Mouse (Mus musculus) stomach, embryonic 14.5 days (tissue): ENCODE measurements at regions not wholly inside any gene's neighbourhood (a gene's known extent, or its start where the extent isn't known, plus 50 kb on each side); places are given as distances from the start of the nearest gene placed in this dataset.
A peak's percentile ranks its signal among the peaks of the same experiment; 100 is the strongest.

Source experiments
- ATAC-seq: fragments of 200-750 bp; cut with Nextera tagmentation; 2 replicates; pipeline ENCODE4 v1.8.0; 2017; ENCODE audit warnings: low read depth, moderate TSS enrichment; ENCODE audit not compliant: insufficient number of reproducible peaks, insufficient read depth, low FRiP score
- H3K27ac ChIP-seq: fragments of 300-500 bp; sonication (generic); 2 replicates; pipeline ENCODE4 v1.5.1; 2014; ENCODE audit warnings: mild to moderate bottlenecking, low read length, moderate library complexity, mixed read lengths
- H3K27me3 ChIP-seq: fragments of 300-500 bp; sonication (generic); 2 replicates; pipeline ENCODE4 v1.6.1; 2014; ENCODE audit warnings: low read length, control low read depth, mixed read lengths; ENCODE audit not compliant: control insufficient read depth, insufficient read depth
- H3K36me3 ChIP-seq: fragments of 300-500 bp; sonication (generic); 2 replicates; pipeline ENCODE4 v1.6.1; 2014; ENCODE audit warnings: mild to moderate bottlenecking, control low read depth, low read length, moderate library complexity, mixed read lengths; ENCODE audit not compliant: control insufficient read depth, insufficient read depth
- H3K4me1 ChIP-seq: fragments of 300-500 bp; sonication (generic); 2 replicates; pipeline ENCODE4 v1.6.1; 2014; ENCODE audit warnings: low read length, control low read depth, mixed read lengths; ENCODE audit not compliant: control insufficient read depth, insufficient read depth
- H3K4me2 ChIP-seq: fragments of 300-500 bp; sonication (generic); replicated peaks from 2 replicates; pipeline ENCODE4 v1.6.1; 2014; ENCODE audit warnings: low read depth, low read length, control low read depth
- H3K4me3 ChIP-seq: fragments of 300-500 bp; sonication (generic); 2 replicates; pipeline ENCODE4 v1.5.1; 2014; ENCODE audit warnings: low read depth, low read length, control low read depth
- H3K9ac ChIP-seq: fragments of 300-500 bp; sonication (generic); replicated peaks from 2 replicates; pipeline ENCODE4 v1.6.1; 2014; ENCODE audit warnings: low read depth, mild to moderate bottlenecking, control low read depth, low read length, moderate library complexity, mixed read lengths
- H3K9me3 ChIP-seq: fragments of 300-500 bp; sonication (generic); 2 replicates; pipeline ENCODE4 v1.6.1; 2016; ENCODE audit warnings: low read depth, low read length, control low read depth; ENCODE audit not compliant: control insufficient read depth
- WGBS: fragments of 180-500 bp; shearing (Covaris S2); extraction: QIAGEN DNeasy Blood & Tissue Kit; methylation state at CpG from one replicate; pipeline ENCODE4 v1.1.7; 2014; 5-methylcytosine and 5-hydroxymethylcytosine counted together

GRCm38 (mm10) chr4:87424066-87424465 lies 193.8 kb upstream of the Slc24a2 start:
- Histone ChIP-seq H3K4me3 (no peak overlapping the region), H3K27me3 (no peaks in the 10 kb centered on the region)

GRCm38 (mm10) chr4:87422588-87422987 lies 192.3 kb upstream of the Slc24a2 start:
- ATAC-seq: no peak
- H3K27me3 ChIP-seq: no peaks in the 10 kb centered on the region
- no peak overlapping the region for H3K4me3 ChIP-seq
- H3K9ac ChIP-seq: no peak overlapping the region
- no peak overlapping the region for H3K4me2 ChIP-seq
- no peaks in the 10 kb centered on the region for H3K4me1 ChIP-seq
- no peak overlapping the region for H3K27ac ChIP-seq
- no peaks in the 10 kb centered on the region for H3K36me3 ChIP-seq
- no peaks in the 10 kb centered on the region for H3K9me3 ChIP-seq
- WGBS: 60% methylated on average over 6 of the region's 6 CpGs

More at GRCm38 (mm10) chr4:87424066-87424465, 193.8 kb upstream of the Slc24a2 start:
- Histone ChIP-seq H3K27ac (no peak overlapping the region), H3K9me3 (no peaks in the 10 kb centered on the region), H3K36me3 (no peaks in the 10 kb centered on the region), H3K9ac (no peak overlapping the region), H3K4me2 (no peak overlapping the region), H3K4me1 (no peaks in the 10 kb centered on the region)
- ATAC-seq: no peak
- 82% methylated on average over 1 of the region's 1 CpGs for WGBS

- Histone ChIP-seq H3K9ac (no peak overlapping the region), H3K27me3 (no peaks in the 10 kb centered on the region), H3K4me1 (peaks cover 4% of the 10 kb centered on the region; the same call in 1 of the 2 replicates), H3K36me3 (no peaks in the 10 kb centered on the region), H3K9me3 (no peaks in the 10 kb centered on the region), H3K4me2 (peak overlapping the region; percentile 17; the same call in 1 of the 2 replicates), H3K27ac (no peak overlapping the region; the same call in 1 of the 2 replicates), H3K4me3 (no peak overlapping the region)
- WGBS: 17% methylated on average over 6 of the region's 6 CpGs
- peak; percentile 42; the same call in 1 of the 2 replicates for ATAC-seq
These were observed 173.1 kb upstream of the Slc24a2 start for GRCm38 (mm10) chr4:87403354-87403753.

DNA sequence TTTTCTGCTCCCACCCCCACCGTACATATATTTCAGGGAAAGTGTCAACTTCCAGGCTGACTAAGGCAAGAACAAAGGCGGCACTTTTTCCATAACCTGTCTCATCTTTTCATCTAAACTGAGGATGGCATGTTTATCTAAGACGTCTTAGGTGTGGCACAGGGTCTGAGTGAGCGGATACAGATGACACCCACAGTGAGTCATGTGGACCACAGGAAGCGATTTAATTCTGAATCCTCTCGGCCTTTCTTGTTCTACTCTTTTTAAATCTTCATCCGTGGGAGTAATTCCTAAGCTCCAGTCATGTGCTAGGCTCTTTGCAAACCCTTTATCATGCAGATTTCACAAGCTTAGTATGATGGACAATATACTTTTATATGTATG lies 171.9 kb upstream of the Slc24a2 start:
- Histone ChIP-seq H3K27ac (no peak overlapping the region), H3K4me2 (peak overlapping the region; percentile 11; the same call in 1 of the 2 replicates), H3K9ac (no peak overlapping the region), H3K36me3 (no peaks in the 10 kb centered on the region), H3K9me3 (no peaks in the 10 kb centered on the region), H3K27me3 (no peaks in the 10 kb centered on the region), H3K4me1 (peaks cover 4% of the 10 kb centered on the region; the same call in 1 of the 2 replicates), H3K4me3 (no peak overlapping the region)
- ATAC-seq: no peak
- WGBS: 44% methylated on average over 7 of the region's 7 CpGs

GRCm38 (mm10) chr4:87401316-87402172 lies 171.3 kb upstream of the Slc24a2 start:
- ATAC-seq: no peak; the same call in 1 of the 2 replicates
- no peaks in the 10 kb centered on the region for H3K9me3 ChIP-seq
- H3K27ac ChIP-seq: no peak overlapping the region
- H3K27me3 ChIP-seq: no peaks in the 10 kb centered on the region
- peaks cover 4% of the 10 kb centered on the region; the same call in 1 of the 2 replicates for H3K4me1 ChIP-seq
- WGBS: 17% methylated on average over 20 of the region's 20 CpGs
- no peak overlapping the region for H3K4me3 ChIP-seq
- H3K4me2 ChIP-seq: peak overlapping the region; percentile 11
- H3K9ac ChIP-seq: no peak overlapping the region
- no peaks in the 10 kb centered on the region for H3K36me3 ChIP-seq

DNA sequence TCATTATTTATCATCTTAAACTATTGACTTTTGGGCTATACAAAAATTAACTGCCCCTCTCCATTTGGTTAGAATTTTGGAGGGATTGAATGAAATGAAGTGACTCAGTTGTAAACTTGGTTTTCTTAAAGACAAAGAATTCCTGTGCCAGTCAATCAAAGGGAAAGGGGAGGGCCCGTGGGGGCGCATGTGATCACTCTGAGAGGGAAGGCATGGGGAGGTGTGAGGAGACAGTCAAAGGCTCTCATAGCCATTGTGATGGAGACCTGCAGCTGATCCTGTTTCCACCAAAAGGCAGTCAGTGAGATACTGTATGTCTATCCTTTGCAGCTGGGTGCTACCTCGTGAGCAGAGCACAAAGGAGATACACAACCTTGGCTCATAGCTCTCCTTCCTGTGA lies 156.6 kb upstream of the Slc24a2 start:
- H3K36me3 ChIP-seq: no peaks in the 10 kb centered on the region
- H3K4me3 ChIP-seq: no peak overlapping the region
- H3K9ac ChIP-seq: no peak overlapping the region
- no peak overlapping the region for H3K27ac ChIP-seq
- no peak overlapping the region for H3K4me2 ChIP-seq
- H3K27me3 ChIP-seq: no peaks in the 10 kb centered on the region
- no peak for ATAC-seq
- no peaks in the 10 kb centered on the region for H3K9me3 ChIP-seq
- 84% methylated on average over 3 of the region's 3 CpGs for WGBS
- H3K4me1 ChIP-seq: peaks cover 2% of the 10 kb centered on the region; the same call in 1 of the 2 replicates

DNA sequence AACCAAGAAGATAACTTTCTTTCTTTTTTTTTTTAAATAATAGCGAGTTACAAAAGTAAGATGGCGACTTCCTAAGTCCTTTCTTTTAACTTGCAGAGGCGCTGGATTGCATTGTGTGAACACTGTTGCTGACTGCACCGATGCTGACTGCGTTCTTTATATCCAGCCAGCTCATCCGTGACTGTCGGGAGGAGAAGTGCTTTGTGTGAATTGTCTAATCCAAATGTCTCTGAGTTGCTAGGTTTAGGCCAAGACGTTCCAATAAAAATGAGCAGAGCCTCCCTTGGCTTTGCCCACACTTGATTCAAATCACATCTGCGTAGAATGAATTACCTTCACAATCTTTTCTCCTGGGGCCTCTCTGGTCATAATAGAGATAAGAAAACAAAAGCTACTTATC lies 156.0 kb upstream of the Slc24a2 start:
- Histone ChIP-seq H3K4me2 (no peak overlapping the region), H3K27ac (no peak overlapping the region), H3K9ac (no peak overlapping the region), H3K4me1 (peaks cover 2% of the 10 kb centered on the region; the same call in 1 of the 2 replicates), H3K36me3 (no peaks in the 10 kb centered on the region), H3K9me3 (no peaks in the 10 kb centered on the region), H3K4me3 (no peak overlapping the region), H3K27me3 (no peaks in the 10 kb centered on the region)
- no peak for ATAC-seq
- 79% methylated on average over 9 of the region's 9 CpGs for WGBS

DNA sequence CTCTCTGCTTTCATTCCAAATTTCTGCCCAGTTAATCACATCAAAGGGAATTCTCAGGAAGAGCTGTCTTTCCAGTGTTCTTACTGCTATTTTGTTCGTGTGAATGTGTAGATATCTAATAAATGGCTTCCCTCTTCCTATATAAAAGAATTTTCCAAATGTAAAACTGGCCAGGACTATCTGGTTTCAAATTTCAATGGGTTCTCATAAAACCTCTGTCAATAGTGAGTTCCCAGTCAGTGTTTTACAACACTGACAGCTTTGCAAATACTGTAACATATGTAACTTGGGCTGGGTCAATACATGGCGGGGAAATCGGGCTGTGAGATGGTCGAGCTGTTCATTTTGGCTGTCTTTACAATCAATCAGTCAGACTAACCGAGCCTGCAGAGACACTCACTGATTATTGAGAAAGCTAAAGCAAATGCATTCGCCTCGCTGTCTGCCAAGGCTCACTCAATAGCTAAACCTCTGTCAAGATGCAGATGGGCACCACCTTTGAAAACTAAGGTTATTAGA lies 155.0 kb upstream of the Slc24a2 start:
- no peak for ATAC-seq
- Histone ChIP-seq H3K4me3 (no peak overlapping the region), H3K36me3 (no peaks in the 10 kb centered on the region), H3K9me3 (no peaks in the 10 kb centered on the region), H3K27me3 (no peaks in the 10 kb centered on the region), H3K27ac (no peak overlapping the region), H3K9ac (no peak overlapping the region), H3K4me2 (0 out of 2 replicates have a peak overlapping the region, but pooled peaks have one; percentile 20), H3K4me1 (peaks cover 2% of the 10 kb centered on the region; the same call in 1 of the 2 replicates)
- WGBS: 14% methylated on average over 7 of the region's 7 CpGs
